Mouse (Mus musculus) kidney, adult 2 months (tissue): ENCODE results near the gene Tuba1c.

ENCODE experiments used
- CTCF ChIP-seq: fragments of 200-500 bp; conservative IDR thresholded peaks from 2 replicates; pipeline ENCODE4 v1.5.1; 2011; ENCODE audit warnings: low read depth, mild to moderate bottlenecking, control low read depth, low read length, moderate library complexity, mixed read lengths; ENCODE audit not compliant: insufficient read depth, insufficient read length
- POLR2A ChIP-seq: fragments of 200-500 bp; IDR thresholded peaks from one replicate; pipeline ENCODE4 v1.6.1; 2011; ENCODE audit warnings: low read depth, low read length, control low read depth

- TF ChIP-seq CTCF (no peak), POLR2A (no peak)
Observed at GRCm38 (mm10) chr15:99033498-99034270, 4.0 kb downstream of the Tuba1c start.
